Comparison of ENCODE assay signal across 8 mouse cellular contexts in genomic region chr5:62765784-62766701, GRCm38 (mm10). TPM values are rescaled to one million over a fixed set of nuclear protein-coding genes. Genes with fewer than 3 reads are reported as not detected.
DNase-seq lines count a peak whose midpoint lies in the region; ATAC-seq and TF ChIP-seq lines count a peak whose summit lies in the region.

Gene Arap2, minus strand, starts transcription at chr5:62766159.

- DNase-seq in gastrocnemius, postnatal 36 days = peak; percentile 17 to 24
- peak; percentile 70 for DNase-seq in intestine, embryonic 14.5 days (ENCODE audit: low spot score)
- DNase-seq in left cerebral cortex, postnatal 4 days = peak; percentile 24
- DNase-seq in mesoderm, embryonic 11.5 days (ENCODE audit: low read depth, low spot score) = peak; percentile 22
- peak; percentile 78 for DNase-seq in right cerebral cortex, postnatal 25 days
- peak; percentile 68 to 81 for DNase-seq in urinary bladder, postnatal 36 days (ENCODE audit: low spot score in 2 of 2)

- intact Hi-C loops in gastrocnemius, postnatal 36 days (cut with DNase I) = no loop called here
- intact Hi-C loops in left cerebral cortex, postnatal 4 days (cut with DNase I) = no loop called here

- H3K4me1 ChIP-seq in cortical plate, adult 2 months (ENCODE audit: control insufficient read depth, insufficient read depth, low read length) = peaks cover 7% of the 10 kb centered on the region
- H3K4me1 ChIP-seq in intestine, embryonic 14.5 days (replicated peaks; ENCODE audit: control insufficient read depth, insufficient read depth, low read length) = 0 out of 2 replicates have a peak, but pooled peaks cover 2% of the 10 kb centered on the region

- TF ChIP-seq POLR2A in cortical plate, adult 2 months (IDR thresholded peaks at IDR 0.05; ENCODE audit: extremely low read depth, insufficient read depth, low read length) = 0 out of 2 replicates have a peak, but pooled peaks have one; percentile 16

- no peaks in the 10 kb centered on the region for H3K27me3 ChIP-seq in intestine, embryonic 14.5 days (replicated peaks; ENCODE audit: control insufficient read depth, insufficient read depth, low read length)

- H3K36me3 ChIP-seq in intestine, embryonic 14.5 days (ENCODE audit: control insufficient read depth, insufficient read depth, low read length) = no peaks in the 10 kb centered on the region

- peak within 1 kb of the TSS; percentile 90 for H3K27ac ChIP-seq in cortical plate, adult 2 months (ENCODE audit: insufficient read depth, low read length)
- H3K27ac ChIP-seq in intestine, embryonic 14.5 days (ENCODE audit: low read depth) = no peak within 1 kb of the TSS

- H3K9me3 ChIP-seq in intestine, embryonic 14.5 days (ENCODE audit: control insufficient read depth, low read length) = no peaks in the 10 kb centered on the region

- peak within 1 kb of the TSS; percentile 71 for H3K4me2 ChIP-seq in intestine, embryonic 14.5 days (ENCODE audit: low read length)

- ATAC-seq in activated CD4-positive, CD25-positive, alpha-beta regulatory T cell, adult 4 months = peak; percentile 76
- peak; percentile 93 for ATAC-seq in intestine, embryonic 14.5 days (replicated peaks; ENCODE audit: low FRiP score, low TSS enrichment, low read depth)

- H3K4me3 ChIP-seq in cortical plate, adult 2 months (ENCODE audit: insufficient read depth, low read length) = peak within 1 kb of the TSS; percentile 85
- H3K4me3 ChIP-seq in intestine, embryonic 14.5 days (ENCODE audit: low read depth, low read length) = peak within 1 kb of the TSS; percentile 58

- no peak for TF ChIP-seq CTCF in cortical plate, adult 2 months (IDR thresholded peaks at IDR 0.05; ENCODE audit: extremely low read depth, insufficient read depth, low read length)

- H3K9ac ChIP-seq in intestine, embryonic 14.5 days (ENCODE audit: low read length) = peak within 1 kb of the TSS; percentile 54

- WGBS in intestine, embryonic 14.5 days = under 1% methylated on average over 97 of the region's 106 CpGs

RNA-seq across cellular contexts. Expression of gene Arap2, which starts in this region (rescaled TPM):
- 10 to 100 TPM; 19.5 to 27.0 TPM for polyA plus RNA-seq in activated CD4-positive, CD25-positive, alpha-beta regulatory T cell, adult 4 months (2017; shearing (Covaris generic))
- 48.1 and 48.5 TPM in 2 replicates for polyA plus RNA-seq in cortical plate, adult 2 months (2012; rRNA removed)
- total RNA-seq in gastrocnemius, postnatal 36 days (2021) = under 1 TPM; 0.79 to 0.89 TPM
- polyA plus RNA-seq in intestine, embryonic 14.5 days (2014; fragmentation: Nextera tagmentation; extraction: Ambion mirVana) = 4.5 and 4.9 TPM in 2 replicates
- 10 to 100 TPM; 34.0 to 42.4 TPM for total RNA-seq in left cerebral cortex, postnatal 4 days (2021)

Comparison
In these comparisons a context has a peak if more than half of its experiments do, and no peak if none do; other contexts are left out.
1. RNA of gene Arap2 (total RNA-seq): 34.0 to 42.4 TPM in left cerebral cortex, postnatal 4 days; 0.79 to 0.89 TPM in gastrocnemius, postnatal 36 days; every median in the first group is over 10 times any median in the second.
2. Peak in DNase-seq in gastrocnemius, postnatal 36 days; RNA of the gene not detected or under 1 TPM.
3. DNase-seq: peak in every context shown above with its lines; median percentile 78 in right cerebral cortex, postnatal 25 days; 74 in urinary bladder, postnatal 36 days; 70 in intestine, embryonic 14.5 days; 24 in left cerebral cortex, postnatal 4 days; 22 in mesoderm, embryonic 11.5 days; 20 in gastrocnemius, postnatal 36 days.